Mouse (Mus musculus) embryonic fibroblast, embryonic 13.5 days (primary cell): ENCODE measurements around the gene Gar1.

Experiments
- CTCF ChIP-seq: IDR thresholded peaks from 2 replicates; pipeline ENCODE4 v1.5.1; 2011; ENCODE audit warnings: mild to moderate bottlenecking, control low read depth, low read length, moderate library complexity, borderline replicate concordance; ENCODE audit not compliant: insufficient read depth
- POLR2A ChIP-seq: IDR thresholded peaks from 2 replicates; pipeline ENCODE4 v1.6.1; 2011; ENCODE audit warnings: low read depth, mild to moderate bottlenecking, control low read depth, low read length, moderate library complexity

GRCm38 (mm10) chr3:129820847-129821246, 10.3 kb downstream of the Gar1 start:
- TF ChIP-seq CTCF (no peak), POLR2A (no peak)
